Mouse (Mus musculus) megakaryocyte, embryonic 14.5 days (primary cell): ENCODE data around the gene Rbms3. TPM values are rescaled to one million over a fixed set of nuclear protein-coding genes. Genes with fewer than 3 reads are reported as not detected.

Source experiments
- H3K27me3 ChIP-seq: replicated peaks from 2 replicates; pipeline ENCODE3; 2012; ENCODE audit warnings: inconsistent platforms
- H3K36me3 ChIP-seq: replicated peaks from 2 replicates; pipeline ENCODE3; 2012; ENCODE audit warnings: low read length, inconsistent platforms, mixed read lengths
- H3K4me1 ChIP-seq: 2 replicates; pipeline ENCODE4 v1.6.1; 2012; ENCODE audit warnings: inconsistent platforms
- H3K4me3 ChIP-seq: replicated peaks from 2 replicates; pipeline ENCODE3; 2012; ENCODE audit warnings: moderate library complexity, mild to moderate bottlenecking, inconsistent platforms
- H3K9me3 ChIP-seq: 2 replicates; pipeline ENCODE4 v1.6.1; 2012; ENCODE audit warnings: inconsistent platforms
- FLI1 ChIP-seq: IDR thresholded peaks from 2 replicates; pipeline ENCODE4 v1.6.1; 2012; ENCODE audit warnings: low read length, inconsistent platforms, mixed read lengths
- GATA1 ChIP-seq: IDR thresholded peaks from 3 replicates; pipeline ENCODE4 v1.6.1; 2012; ENCODE audit warnings: mixed read lengths, low read length, inconsistent platforms, borderline replicate concordance
- polyA plus RNA-seq: library from polyadenylated mRNA; stranded (reverse); fragments of >175 nt; gene quantifications from 2 replicates; pipeline ENCODE4 v1.2.3, GENCODE M21; 2012; ENCODE audit warnings: low replicate concordance; ENCODE audit not compliant: insufficient read depth

The Rbms3 gene
- polyA plus RNA-seq, 1 experiment = not detected

DNA sequence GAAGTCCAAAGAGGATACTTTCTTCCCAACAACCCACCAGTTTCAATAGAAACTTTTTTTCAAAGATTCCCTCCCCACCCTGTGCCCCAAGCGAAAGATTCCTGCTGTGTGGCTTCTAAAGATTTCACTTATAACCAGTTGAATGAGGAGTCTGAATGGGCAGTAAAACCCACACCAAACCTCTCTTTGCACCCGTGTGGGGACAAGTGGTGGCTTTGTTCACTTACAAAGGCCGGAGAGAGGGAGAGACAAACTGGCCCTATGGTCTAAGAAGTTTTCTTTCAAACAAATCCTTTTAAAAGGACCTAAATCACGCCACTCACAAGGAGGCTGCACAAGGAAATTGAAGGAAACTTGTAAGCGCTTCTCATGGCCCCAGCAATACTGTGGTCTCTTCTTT is 268.3 kb downstream of the Rbms3 start:
- Histone ChIP-seq H3K4me1 (no peaks in the 10 kb centered on the region), H3K27me3 (no peaks in the 10 kb centered on the region), H3K9me3 (peaks cover 19% of the 10 kb centered on the region), H3K4me3 (no peak overlapping the region), H3K36me3 (no peaks in the 10 kb centered on the region)
- TF ChIP-seq GATA1 = no peak
- no peak for TF ChIP-seq FLI1

DNA sequence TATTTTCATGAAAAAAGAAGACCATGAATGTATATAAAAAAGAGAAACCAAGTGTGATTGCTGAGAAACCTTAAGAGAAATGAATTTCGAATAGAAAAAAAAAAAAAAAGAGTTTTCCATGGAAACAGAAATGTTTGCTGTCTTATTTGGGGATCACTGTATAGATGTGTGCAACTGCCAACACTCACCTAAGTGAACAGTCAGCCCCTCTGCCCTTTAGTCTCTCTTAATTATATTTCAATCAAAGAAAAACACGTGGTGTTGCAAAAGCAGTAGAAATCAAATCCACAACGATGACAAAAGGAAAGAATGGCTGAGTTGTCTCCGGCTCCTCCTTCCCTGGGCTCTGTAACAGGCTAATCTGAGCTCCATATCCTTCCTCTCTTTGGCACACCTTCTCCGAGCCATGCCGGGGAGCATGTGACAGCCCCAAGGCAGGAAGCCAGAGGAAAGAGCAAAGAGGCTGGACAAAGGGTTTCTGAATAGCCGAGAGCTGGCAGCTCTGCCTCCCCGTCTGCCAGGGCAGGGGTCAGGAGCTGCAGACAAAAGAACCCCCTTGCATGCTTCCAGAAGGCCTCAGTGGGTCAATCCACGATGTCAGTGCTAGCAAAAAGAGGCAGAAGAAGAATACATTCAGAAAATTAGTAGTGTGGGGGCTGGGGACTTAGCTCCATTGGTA is 272.8 kb downstream of the Rbms3 start:
- H3K4me3 ChIP-seq = no peak overlapping the region
- H3K27me3 ChIP-seq = no peaks in the 10 kb centered on the region
- no peaks in the 10 kb centered on the region for H3K4me1 ChIP-seq
- H3K36me3 ChIP-seq = no peaks in the 10 kb centered on the region
- TF ChIP-seq GATA1 (no peak), FLI1 (no peak)
- peaks cover 29% of the 10 kb centered on the region for H3K9me3 ChIP-seq

DNA sequence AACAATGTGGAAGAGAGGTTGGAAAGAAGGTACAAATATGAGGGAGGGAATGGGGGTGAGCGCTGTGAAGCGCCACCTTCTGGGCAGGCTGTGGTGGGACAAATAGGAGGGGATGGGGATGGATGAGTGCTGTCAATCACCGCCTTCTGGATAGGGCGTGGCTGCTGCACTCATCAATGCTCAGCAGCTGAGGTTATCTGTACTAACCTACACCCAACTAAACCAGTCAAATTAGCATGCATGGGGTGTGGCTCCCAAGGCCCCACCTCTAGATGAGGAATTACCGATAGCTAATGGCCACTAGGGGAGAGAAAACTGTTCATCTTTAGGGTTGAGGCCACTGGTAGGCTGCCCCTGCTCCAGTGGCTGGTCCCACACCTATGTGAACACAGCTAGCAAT is 274.2 kb downstream of the Rbms3 start:
- TF ChIP-seq FLI1 (no peak), GATA1 (no peak)
- Histone ChIP-seq H3K9me3 (peaks cover 35% of the 10 kb centered on the region), H3K27me3 (no peaks in the 10 kb centered on the region), H3K4me3 (no peak overlapping the region), H3K36me3 (no peaks in the 10 kb centered on the region), H3K4me1 (no peaks in the 10 kb centered on the region)

DNA sequence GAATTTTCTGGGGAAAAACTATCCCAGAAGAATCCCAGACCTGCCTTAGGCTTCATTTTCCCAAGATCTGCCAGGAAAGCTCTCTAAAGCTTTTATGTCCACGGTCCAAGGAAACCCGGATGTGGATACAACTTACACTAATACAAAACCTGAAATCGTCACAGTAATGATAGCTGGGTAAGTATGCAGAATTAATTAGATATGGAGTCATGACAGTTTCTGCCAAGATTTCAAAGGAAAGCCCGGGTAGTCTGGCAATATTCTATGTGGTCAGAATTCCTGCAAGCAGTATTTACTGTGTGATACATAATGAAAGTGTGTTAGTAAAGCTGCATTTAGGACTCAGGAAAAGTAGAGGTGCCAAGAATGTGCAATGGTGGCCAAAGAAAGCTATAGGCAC is 287.4 kb downstream of the Rbms3 start:
- H3K36me3 ChIP-seq = no peaks in the 10 kb centered on the region
- no peak overlapping the region for H3K4me3 ChIP-seq
- H3K9me3 ChIP-seq = peaks cover 32% of the 10 kb centered on the region
- no peaks in the 10 kb centered on the region for H3K4me1 ChIP-seq
- TF ChIP-seq GATA1 (no peak), FLI1 (no peak)
- H3K27me3 ChIP-seq = no peaks in the 10 kb centered on the region

DNA sequence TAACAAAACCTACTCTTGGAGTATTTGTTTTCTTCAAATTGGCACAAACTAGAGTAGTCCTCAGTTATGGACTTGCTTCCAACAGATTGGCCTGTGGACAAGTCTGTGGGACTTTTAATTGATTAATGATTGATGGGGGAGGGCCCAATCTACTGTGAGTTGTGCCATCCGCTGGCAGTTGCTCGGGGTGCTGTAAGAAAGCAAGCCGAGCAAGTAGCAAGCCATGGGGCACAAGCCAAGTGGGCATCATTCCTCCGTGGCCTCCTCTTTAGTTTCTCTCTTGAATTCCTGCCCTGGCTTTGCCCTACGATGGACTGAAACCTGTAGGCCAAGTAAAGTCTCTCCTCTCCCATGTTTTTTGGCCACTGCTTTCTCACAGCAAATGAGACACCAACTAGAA is 299.0 kb downstream of the Rbms3 start:
- TF ChIP-seq GATA1 = no peak
- TF ChIP-seq FLI1 = no peak
- Histone ChIP-seq H3K27me3 (no peaks in the 10 kb centered on the region), H3K36me3 (no peaks in the 10 kb centered on the region), H3K9me3 (no peaks in the 10 kb centered on the region), H3K4me1 (no peaks in the 10 kb centered on the region), H3K4me3 (no peak overlapping the region)

DNA sequence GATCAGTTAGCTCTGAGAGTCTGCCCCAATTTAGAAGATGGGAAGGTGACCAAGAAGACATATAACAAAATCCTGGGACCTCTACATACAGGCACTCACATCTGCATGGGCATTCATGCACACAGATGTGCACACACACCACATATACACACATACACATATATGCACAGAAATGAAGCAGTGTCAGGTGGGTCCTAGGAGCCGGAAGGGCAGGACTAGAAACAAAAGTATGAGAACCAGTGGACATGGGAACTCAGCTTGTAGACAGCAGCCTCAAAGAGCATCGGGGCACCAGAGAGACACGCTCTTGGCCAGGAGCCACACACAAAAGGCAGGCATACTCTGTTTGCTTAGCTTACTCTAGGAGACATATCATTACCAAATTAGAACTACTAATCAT is 310.4 kb downstream of the Rbms3 start:
- Histone ChIP-seq H3K27me3 (no peaks in the 10 kb centered on the region), H3K4me3 (no peak overlapping the region), H3K36me3 (no peaks in the 10 kb centered on the region), H3K4me1 (no peaks in the 10 kb centered on the region), H3K9me3 (peaks cover 44% of the 10 kb centered on the region)
- TF ChIP-seq GATA1 = no peak

DNA sequence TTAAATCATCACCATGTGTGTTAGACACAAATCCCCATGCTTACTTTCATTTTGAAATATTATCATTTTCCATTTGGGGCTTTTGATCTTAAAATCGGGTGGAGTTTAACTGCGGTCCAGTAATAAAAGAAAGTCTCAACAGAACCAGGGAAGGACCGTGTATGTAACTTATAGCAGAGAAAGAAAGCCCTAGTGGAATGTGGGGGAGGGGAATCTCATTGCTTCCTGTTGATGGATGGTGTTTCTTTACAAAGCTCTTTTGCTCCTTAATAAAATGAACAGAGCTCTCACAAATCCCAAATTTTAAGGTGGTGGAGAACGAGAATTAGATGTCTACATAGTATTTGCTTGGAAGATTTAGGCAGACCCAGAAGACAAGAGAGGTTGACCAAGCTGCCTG is 311.3 kb downstream of the Rbms3 start:
- Histone ChIP-seq H3K36me3 (no peaks in the 10 kb centered on the region), H3K9me3 (peaks cover 51% of the 10 kb centered on the region), H3K27me3 (no peaks in the 10 kb centered on the region), H3K4me3 (no peak overlapping the region), H3K4me1 (no peaks in the 10 kb centered on the region)
- TF ChIP-seq FLI1 (no peak), GATA1 (no peak)

DNA sequence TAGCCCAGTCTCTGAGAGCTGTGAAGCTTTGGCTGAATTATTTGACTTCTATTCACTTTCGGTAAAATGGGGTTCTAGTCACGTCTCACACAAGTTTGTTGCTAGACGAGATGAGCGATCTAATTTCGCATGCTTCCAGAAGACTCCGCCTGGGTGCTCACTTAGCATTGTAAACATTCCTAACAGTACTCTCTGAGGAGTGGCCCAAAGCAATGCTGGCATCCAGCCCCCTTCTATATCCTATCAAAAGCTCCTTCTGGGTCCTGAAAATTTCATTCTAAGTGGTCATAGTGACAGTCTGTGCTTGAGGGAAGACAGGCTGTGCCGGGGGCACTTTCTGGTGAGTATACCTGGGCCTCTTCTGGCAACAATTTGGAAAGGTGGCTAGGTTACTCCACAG is 312.5 kb downstream of the Rbms3 start:
- H3K27me3 ChIP-seq = no peaks in the 10 kb centered on the region
- no peaks in the 10 kb centered on the region for H3K36me3 ChIP-seq
- H3K4me3 ChIP-seq = no peak overlapping the region
- TF ChIP-seq FLI1 (no peak), GATA1 (no peak)
- no peaks in the 10 kb centered on the region for H3K4me1 ChIP-seq
- H3K9me3 ChIP-seq = peaks cover 55% of the 10 kb centered on the region

DNA sequence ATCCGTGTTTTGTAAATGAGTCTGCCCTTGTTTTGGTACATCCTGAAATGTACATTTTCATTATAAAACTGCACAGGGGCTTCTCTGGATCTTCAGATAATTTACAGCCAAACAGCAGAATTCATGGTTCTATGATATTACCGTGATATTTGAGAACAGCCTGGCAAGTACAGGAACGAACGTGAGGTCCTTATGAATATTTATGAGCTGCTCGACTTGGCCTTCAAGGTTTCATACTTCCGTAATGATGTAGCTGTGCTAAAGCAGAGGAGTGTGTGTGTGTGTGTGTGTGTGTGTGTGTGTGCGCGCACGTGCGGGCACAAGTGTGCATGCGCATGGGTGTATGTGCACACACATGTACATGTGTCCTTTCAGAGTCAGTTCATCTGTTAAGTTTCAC is 316.1 kb downstream of the Rbms3 start:
- no peaks in the 10 kb centered on the region for H3K27me3 ChIP-seq
- no peak for TF ChIP-seq GATA1
- no peak for TF ChIP-seq FLI1
- no peak overlapping the region for H3K4me3 ChIP-seq
- no peaks in the 10 kb centered on the region for H3K36me3 ChIP-seq
- H3K9me3 ChIP-seq = peaks cover 65% of the 10 kb centered on the region
- no peaks in the 10 kb centered on the region for H3K4me1 ChIP-seq

DNA sequence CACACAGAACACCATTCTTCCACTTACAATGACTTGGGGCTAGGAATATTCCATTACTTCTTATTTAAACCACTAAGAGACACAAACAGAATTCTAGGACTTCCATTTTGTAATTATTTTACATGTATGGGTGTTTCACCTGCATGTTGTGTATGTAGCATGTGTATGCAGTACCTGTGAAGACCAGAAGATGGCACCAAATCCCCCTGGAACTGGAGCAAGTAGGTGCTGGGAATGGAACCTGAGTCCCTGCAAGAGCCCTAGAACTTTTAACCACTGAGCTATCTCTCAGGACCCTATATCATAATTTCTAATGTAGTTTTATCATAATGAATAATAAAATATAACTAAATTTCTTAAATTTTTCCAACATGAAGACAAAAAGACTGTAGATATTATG is 319.9 kb downstream of the Rbms3 start:
- H3K9me3 ChIP-seq = peaks cover 52% of the 10 kb centered on the region
- TF ChIP-seq FLI1 (no peak), GATA1 (no peak)
- H3K27me3 ChIP-seq = no peaks in the 10 kb centered on the region

DNA sequence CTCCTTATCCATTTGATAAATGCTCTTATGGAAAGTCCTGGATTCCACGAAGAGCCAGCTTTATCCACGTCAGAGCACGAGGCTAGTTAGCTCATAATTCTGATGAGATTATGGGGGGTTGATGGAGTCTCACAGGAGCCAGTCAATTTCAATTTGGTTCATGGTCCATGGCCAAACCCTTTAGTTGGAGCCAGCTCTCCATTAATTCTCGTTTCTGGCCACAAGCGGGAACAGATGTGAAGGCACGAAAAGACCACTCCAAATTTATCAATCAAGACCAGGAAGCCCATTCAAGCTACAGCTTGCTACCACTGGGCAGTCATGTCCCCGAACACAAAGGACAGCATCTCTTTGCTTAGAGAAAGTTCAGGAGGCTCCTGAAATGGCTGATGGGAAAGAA is 330.7 kb downstream of the Rbms3 start:
- no peaks in the 10 kb centered on the region for H3K36me3 ChIP-seq
- H3K4me3 ChIP-seq = no peak overlapping the region
- peaks cover 42% of the 10 kb centered on the region for H3K9me3 ChIP-seq
- H3K27me3 ChIP-seq = no peaks in the 10 kb centered on the region
- TF ChIP-seq GATA1 (no peak), FLI1 (no peak)
- H3K4me1 ChIP-seq = no peaks in the 10 kb centered on the region

More for the DNA sequence above, 319.9 kb downstream of the Rbms3 start:
- H3K4me1 ChIP-seq = no peaks in the 10 kb centered on the region
- no peaks in the 10 kb centered on the region for H3K36me3 ChIP-seq
- H3K4me3 ChIP-seq = no peak overlapping the region
